Mouse (Mus musculus) layer of hippocampus, adult 8-10 months (tissue): Measurements from ENCODE around the gene Clec4g. TPM values are rescaled to one million over a fixed set of nuclear protein-coding genes. Genes with fewer than 3 reads are reported as not detected.
A peak's percentile ranks its signal among the peaks of the same experiment; 100 is the strongest.
"Not testable (repeated sequence)": the region's sequence is repeated elsewhere in the genome, so short reads cannot be mapped to it uniquely, and the experiment has no call there.

Experiments
- DNase-seq, 2 experiments: peaks; one replicate each; pipeline ENCODE4 v3.0.0; 2022; ENCODE audit warnings: low spot score in 2 of 2
- total RNA-seq, 4 experiments: library from RNA; stranded (reverse); gene quantifications; 2 replicates each; pipeline ENCODE4 v1.2.4; 2022

Gene Clec4g
- total RNA-seq: not detected

DNA sequence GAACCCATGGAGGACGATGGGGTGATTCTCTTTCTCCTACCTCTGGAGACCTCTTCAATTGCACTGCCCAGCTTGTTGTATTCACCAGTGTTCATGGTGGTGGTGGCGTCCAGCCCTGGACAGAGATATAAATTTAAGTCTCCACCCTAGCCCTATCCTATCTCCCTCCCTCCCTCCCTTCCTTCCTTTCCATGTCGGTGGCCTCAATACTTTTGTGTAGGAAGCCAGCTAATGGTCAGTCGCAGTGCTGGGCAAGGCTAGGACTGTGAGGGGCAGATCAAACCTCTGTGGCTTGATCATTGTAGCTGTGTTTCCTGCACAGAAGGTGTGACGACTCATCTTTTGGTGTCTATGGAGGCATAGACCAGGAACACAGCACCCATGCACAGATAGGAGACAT lies at the start of gene Clec4g:
Clec4g (minus strand) TSS at position 101 of the 400 bp plus-strand sequence.
- DNase-seq: no peak

DNA sequence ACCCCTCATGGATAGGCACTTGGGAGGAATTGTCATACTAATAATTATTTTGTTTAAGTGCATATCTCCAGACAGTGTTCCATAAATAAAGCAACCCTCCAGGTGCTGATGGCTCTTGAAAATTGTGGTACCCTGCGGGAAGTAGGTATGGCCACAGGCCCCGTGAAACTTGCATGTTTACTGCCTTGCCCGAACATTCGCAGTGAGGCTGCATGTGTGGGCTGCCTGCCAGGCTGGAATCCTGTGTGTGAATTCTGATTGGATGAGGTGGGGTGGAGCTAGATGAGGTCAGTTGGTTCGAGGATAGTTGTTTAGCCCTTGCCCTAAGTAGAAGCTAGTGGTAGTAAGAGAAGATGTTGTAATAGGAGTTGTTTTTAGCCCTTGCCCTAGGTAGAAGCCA lies 48.2 kb upstream of the Clec4g start:
- not testable (repeated sequence) for DNase-seq

DNA sequence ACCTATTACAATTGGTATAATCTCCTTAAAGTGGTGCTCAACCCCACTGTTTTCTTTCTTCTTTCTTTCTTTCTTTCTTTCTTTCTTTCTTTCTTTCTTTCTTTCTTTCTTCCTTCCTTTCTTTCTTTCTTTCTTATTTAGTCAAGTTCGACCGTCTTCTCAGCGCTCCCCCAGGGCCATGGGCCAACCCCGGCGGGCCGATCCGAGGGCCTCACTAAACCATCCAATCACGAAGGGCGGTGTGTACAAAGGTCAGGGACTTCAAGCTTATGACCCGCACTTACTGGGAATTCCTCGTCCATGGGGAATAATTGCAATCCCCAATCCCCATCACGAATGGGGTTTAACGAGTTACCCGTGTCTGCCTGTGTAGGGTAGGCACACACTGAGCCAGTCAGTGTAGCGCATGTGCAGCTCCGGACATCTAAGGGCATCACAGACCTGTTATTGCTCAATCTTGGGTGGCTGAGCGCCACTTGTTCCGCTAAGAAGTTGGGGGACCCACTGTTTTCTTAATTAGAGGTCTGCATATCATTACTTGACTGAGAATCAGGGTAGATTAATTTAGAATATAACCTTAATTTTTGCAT lies 33.9 kb upstream of the Clec4g start:
- DNase-seq: no peak

DNA sequence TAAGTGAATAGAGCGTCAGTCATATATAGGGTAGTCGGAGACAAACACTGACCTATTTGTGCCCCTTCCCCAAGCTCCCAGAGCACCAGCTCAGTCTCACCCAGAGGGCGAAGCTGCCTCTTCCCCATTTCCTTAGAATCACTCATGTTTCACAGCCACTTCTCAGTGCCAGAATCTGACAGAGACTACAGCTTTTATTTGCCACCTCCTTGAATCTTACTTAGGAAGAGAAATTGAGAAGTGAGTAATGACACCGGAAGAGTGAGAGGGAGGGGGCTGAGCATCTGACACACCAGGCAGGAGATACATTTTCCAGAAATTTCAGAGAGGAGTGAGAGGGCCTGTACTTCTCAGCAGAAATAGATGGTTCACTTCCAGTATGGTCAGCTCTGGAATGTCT lies 28.3 kb upstream of the Clec4g start, which contains the start of gene Cd209a:
Cd209a (minus strand) TSS at position 224 of the 400 bp plus-strand sequence.
- no peak for DNase-seq

DNA sequence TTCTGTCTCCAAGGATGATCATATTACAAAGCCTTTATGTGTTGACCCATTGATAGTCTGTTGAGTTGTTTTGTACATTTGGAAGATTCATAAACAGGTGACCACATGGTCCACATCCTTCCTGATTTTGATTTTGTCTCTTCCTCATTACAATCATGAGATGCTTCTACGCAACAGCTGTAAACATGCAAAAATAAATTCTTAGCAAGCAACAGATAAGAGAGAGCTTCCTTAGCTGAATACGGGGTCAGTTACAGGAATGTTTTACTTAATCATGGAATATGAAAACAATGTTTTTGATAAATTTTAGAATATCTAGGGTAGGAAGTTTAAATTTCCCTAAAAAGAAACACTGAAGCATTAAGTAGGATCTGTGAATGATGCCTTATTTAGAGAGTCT lies 16.5 kb upstream of the Clec4g start:
- no peak for DNase-seq

DNA sequence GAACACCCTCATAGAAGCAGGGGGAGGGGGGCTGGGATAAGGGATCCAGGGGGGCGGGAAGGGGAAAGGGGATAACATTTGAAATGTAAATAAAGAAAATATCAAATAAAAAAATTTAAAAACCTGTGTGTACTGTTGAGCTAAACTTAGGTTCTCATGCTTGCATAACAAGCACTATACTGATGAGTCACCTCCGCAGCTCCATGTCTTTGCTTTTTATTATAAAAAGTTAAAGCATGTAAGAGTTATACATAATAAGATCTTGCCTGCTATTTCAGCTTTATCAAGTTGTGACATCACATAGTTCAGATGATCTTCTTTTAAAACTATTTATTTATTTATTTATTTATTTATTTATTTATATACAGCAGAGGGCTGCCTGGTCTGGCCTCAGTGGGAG lies 15.1 kb upstream of the Clec4g start:
- no peak for DNase-seq

DNA sequence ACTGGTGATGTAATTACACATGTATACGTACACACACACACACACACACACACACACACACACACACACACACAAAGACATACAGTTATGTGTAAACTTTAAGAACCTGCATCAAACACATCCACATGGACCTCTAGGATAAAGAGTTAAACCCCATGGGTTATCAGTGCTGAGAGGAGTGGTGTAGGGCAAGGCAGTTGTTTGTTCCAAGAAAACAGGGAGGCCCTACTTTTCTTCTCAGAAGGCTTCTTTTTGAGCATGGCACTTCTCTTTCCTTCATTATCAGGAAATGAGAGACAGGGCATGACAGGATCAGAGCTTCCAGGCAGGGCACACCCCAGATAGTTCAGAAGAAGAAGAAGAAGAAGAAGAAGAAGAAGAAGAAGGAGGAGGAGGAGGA lies 13.6 kb upstream of the Clec4g start:
- DNase-seq: no peak

DNA sequence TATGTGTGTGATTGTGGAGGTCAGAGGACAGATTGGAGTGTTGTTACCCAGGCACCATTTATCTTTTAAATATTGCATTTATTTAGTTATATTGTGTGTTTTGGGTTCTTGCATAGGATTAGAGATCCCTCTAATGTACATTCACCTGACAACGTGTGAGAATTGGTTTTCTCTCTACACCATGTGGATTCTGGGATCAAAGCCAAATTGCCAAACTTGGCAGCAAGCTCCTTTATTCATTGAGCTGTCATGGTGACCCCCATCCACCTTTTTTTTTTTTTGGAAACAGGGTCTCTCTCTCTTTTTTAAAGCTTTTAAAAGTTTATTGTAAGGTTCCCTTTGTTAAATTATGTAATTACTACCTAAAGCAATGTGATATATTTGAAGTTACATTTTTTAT lies 590 bp upstream of the Clec4g start:
- DNase-seq: no peak

DNA sequence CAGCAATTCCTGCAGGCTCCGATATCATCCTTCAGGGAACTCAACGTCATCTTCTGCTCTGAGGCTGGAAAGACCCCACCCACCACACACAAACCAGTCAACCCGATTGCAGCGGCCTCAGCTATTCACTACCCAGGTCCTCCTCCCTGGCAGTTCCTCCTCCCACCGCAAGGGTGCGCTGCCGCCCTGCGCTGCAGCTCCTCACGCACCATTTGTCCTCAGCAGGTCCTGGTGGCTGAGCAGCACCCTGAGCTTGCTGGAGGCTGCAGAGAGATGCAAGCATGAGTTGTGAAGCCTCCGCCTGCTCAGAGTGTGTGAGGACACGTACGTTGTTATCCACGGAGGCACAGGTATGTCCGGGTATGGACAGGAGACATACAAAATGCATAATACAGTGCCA lies 1.9 kb downstream of the Clec4g start:
- DNase-seq: peak; percentile 12 to 55

DNA sequence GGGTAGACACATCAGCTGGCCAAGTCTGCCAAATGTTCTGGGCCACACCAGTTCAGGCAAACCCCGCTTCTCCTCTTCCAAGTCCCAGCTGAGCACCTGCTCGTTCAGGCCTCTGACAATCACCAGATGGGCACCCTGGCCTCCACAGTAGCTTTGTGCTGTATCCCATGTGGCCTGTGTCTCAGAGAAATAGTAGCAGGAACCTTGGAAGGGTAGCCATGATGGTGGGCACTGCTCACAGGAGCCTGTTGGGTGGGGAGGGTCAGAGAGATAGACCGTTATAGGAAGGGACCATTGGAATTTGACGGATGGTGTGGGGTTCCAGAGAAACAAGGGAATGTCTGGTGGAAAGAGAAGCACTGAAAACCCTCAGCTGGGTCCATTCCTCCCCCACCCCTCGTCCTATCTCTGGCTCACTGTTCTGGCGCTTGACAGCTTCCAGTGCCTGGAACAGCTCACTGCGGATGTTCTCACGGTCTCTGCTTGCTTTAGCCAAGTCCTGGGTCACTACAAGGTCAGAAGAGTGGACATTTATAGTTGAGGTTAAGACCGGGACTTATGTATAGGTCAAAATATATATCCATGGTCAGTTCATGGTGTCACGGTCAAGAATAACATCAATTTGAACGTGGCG lies 3.0 kb downstream of the Clec4g start:
- no peak for DNase-seq

DNA sequence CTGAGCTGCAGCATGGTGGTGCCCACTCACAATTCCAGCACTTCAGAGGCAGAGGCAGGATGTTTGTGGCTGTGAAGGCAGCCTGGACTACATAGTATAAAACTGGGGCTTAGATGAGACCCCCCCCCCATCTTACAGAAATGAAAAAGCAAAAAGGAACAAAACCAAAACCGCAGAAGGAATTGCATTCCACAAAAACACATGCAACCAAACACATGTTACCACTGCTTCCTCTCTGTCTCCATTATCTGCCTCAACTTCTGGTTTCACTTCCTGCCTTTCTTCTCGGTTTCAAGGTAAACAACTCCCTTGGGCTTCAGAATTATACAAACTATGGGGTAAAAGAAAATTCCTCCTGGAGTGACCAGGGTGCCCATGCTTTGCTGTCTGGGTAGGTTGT lies 8.8 kb downstream of the Clec4g start:
- DNase-seq: no peak

DNA sequence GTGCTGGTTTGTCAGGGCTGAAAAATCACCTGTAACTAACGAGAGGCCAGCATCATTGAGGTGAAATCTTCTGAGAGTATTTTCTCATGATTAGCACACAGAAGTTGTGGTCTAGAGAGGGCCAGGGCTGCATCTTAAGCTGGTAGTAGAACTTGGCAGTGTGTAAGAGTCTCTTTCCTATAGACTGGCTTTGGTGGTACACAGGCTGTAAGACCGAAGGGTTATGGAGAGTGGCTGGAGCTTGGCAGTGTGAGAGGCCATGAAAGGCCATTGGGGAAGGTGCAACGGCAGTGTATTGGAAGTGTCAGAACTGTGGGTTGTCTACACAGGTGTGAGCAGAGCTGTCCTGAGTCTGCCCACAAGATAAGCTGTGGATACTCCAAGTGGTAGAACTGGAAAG lies 10.1 kb downstream of the Clec4g start:
- no peak for DNase-seq

DNA sequence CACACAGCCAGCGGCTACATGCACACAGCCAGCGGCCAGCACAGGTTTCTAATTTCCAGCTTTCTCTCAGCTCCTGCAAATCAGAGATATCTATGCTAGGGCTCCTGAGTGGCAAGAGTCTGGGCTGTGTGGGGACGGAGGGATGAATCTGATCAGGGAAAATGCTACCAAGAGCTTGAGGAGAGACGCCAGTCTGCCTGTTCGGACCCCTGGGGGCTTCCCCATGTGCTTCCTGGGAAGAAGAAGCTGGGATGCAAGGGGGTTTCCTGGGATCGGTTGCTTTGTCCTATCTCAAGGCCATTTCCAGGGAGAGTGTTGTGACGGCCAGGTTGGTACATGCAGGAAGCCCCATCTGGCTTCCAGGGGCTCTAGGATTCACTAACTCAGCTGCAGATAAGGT lies 12.8 kb downstream of the Clec4g start:
- DNase-seq: no peak

DNA sequence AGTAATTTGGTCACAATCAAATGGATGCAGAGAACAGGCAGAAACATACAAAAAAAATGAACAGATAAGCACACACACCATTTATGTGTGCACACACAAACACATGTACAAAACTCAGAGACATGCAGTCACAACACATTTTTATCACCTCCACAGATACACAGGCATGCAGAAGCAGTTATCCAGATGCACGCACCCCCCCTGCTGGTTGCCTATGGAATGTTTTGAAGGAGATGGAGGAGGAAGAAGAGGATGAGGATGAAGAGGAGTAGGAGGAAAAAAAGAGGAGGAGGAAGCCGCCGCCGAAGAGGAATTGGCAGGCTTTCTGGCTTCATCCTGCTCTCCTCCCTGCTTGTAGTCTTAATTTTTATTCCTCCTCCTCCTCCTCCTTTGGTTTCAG lies 14.7 kb downstream of the Clec4g start:
- DNase-seq: no peak

DNA sequence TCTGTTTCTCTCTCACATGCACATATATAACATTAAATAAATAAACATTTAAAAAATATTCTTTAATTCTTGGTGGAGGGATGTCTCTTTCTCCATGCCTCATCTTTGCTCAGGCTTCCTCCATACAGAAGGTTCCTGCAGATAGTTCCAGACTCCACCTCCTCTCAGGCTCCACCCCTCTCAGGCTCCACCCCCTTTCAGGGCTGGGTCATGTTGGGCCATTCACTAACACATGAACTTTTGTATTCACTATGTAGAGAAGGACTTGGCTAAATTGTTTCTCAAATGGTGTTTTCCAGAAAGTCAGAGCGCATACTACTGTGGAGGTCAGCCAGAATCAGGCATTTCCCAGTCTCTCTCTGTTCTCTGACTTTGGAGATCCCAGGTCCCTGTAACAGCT lies 19.0 kb downstream of the Clec4g start:
- no peak for DNase-seq

DNA sequence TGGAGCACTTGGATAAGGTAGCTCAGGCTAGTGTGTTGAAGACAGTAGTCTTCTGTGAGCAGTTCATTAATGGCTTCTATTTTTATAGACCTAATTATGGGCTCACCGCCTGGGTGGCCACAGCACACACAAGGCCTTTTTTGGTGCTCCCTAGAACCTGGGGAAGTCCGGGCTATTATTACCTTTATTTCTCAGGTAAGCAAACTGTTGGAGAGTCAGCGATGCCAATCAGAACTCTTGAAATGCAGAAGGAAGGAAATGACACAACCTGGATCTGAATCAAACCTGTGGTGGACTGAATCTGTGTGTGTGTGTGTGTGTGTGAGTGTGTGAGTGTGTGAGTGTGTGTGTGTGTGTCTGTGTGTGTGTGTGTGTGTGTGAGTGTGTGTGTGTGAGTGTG lies 26.3 kb downstream of the Clec4g start, which contains the start of gene Fcer2a:
Fcer2a (minus strand) TSS at position 55 of the 400 bp plus-strand sequence.
- no peak for DNase-seq

DNA sequence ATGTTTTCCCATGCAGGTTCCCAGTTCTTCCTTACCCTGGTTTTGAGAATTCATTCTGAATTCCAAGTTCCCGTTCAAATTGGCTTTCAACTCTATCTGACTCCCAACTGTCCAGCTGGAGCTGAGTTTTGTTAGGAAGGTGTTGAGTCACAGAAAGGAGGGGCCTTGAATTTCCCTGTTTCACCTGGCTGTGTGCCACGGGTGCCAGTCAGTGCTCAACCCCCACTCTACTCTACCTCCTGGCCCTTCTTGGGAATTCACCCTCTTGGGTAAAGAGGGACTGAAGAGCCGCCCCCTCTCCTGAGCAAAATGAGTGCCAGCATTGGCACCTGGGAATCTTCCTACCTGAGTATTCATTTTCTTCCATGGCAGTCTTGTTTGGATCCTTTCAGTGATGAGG lies 29.7 kb downstream of the Clec4g start:
- no peak for DNase-seq

DNA sequence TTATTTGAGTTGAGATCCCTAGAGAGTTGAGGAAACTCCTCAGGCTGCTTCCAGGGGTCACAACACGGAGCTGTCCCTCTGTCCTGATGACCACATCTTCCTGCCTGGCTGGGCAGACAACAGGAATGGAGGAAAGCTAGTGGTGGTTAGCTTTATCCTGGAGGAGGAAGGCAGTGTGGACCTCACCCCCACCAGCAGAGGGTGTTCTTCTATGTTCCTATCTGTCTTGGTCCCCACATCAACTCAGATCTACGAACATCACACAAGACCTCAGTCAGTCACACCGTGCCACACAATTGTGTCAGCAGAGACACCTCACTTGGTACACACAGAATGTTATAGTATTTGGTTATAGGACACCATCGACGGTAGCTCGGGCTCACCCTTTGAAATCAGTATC lies 32.9 kb downstream of the Clec4g start:
- no peak for DNase-seq

DNA sequence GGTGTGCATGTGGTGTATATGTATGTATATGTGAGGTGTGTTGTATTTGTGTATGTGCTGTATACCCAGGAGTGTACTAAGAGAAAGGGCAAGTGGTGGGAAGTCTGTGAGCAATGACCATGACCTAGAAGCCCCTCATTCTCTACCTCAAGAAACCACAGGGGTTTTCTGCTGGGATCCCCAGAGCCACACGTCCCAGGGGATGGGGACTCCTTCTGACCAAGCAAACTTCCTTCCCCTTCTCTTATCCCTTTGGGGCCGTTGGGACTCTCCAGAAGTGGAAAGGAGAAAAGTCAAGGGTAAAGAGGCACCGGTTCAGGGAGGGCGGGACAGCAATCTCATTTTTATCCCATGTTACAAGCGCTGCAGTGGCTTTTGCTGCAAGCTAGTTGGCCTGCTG lies 35.0 kb downstream of the Clec4g start:
- no peak for DNase-seq

DNA sequence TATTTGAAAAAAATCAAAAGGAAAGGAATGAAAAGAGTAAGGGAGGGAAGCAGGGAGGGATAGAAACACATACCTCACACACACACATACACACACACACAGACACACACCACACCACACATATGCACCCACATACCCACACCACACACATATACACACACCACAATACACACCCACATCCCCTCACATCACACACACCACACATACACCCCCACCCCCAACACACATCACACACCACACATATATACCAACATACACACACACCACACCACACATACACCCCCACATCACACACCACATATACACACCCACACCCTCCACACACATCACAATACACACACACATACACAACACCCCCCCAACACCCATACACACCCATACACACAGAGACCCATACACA lies 35.9 kb downstream of the Clec4g start:
- DNase-seq: no peak

DNA sequence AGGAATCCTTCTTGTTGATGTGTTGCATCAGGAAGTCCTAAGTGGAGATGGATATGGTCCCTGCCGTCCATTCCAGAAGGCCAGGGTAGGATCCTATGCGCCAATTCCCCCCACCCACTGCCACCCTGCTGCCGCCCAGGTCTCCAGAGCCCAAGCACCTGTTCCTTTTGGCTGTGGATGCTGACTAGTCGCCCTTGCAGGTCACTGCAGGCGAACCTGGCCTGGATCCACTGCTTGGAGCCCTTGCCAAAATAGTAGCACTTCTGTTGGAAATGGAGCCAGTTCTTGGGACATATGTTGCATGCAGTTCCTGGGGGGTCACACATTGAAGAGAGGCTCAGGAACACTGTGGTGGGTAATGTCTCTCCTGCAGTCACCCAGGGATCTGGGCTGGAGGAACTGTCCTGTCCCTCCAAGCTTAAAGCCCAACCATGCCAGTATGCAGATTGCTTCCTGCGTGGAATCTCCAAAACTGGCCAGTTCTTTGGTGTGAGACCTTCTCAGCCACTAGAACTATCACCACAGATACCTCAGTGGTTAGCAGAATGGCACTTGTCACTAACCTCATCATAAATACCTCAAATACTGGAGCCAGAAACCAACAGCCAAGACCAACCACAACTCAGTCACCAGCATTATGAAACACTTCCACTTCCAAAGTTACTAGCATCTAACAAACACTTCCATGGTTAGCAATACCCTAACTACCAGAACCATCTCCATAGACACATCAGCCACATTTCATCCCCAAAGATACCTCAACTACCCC lies 36.9 kb downstream of the Clec4g start:
- DNase-seq: no peak

DNA sequence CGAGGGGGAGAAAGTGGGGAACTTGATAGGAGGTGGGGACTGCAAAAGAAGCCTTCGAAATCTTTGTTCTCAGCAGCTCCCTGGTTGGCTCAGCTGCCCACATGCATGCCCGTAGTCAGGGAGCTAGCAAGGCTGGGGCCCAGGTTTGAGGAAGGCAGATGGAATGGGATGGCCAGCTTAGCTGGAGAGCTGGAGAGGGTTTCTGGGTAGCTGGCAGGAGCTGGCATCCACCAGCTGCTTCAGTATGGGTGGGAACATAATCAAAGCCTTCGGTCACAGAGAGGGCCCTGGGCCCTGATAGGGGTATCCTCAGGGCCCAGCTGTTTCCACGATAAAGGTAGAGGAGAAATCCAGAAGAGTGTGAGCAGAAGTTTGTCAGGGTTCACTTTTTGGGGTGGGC lies 38.0 kb downstream of the Clec4g start:
- no peak for DNase-seq

DNA sequence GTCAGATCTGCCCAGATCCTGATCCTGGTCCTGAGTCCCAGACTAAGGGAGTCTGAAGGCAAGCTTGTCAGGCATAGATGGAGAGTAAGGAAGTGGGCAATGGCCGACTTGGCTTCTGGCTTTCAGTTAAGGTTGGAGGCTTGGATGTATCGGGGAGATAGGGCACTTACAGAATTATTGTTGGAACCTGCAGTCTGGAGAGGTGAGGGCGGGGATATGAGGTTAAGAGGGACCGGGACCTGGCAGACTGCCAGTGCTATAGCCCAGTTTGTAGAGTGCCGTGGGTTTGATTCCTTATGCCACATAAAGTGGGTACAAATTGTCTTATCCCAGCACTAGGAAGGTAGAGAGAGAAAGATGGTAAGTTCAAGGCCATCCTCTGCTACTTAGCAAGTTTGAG lies 40.8 kb downstream of the Clec4g start:
- DNase-seq: no peak
